Mouse (Mus musculus) cerebellum, adult 2 months (tissue): Measurements from ENCODE around the gene Ncapd2. TPM values are rescaled to one million over a fixed set of nuclear protein-coding genes. Genes with fewer than 3 reads are reported as not detected.

Experiments
- DNase-seq, 2 experiments: peaks; one replicate each; pipeline ENCODE4 v3.0.0; 2021
- H3K27ac ChIP-seq: fragments of 200-500 bp; 2 replicates; pipeline ENCODE4 v1.5.1; 2012; ENCODE audit warnings: low read length, control low read depth, inconsistent platforms; ENCODE audit not compliant: insufficient read depth
- H3K27me3 ChIP-seq: fragments of 200-500 bp; 2 replicates; pipeline ENCODE4 v1.6.1; 2012; ENCODE audit warnings: inconsistent platforms, mild to moderate bottlenecking, low read length, moderate library complexity; ENCODE audit not compliant: control insufficient read depth, insufficient read depth
- H3K4me1 ChIP-seq: fragments of 200-500 bp; 2 replicates; pipeline ENCODE4 v1.6.1; 2011; ENCODE audit warnings: low read length; ENCODE audit not compliant: control insufficient read depth, insufficient read depth
- H3K4me3 ChIP-seq: fragments of 200-500 bp; replicated peaks from 2 replicates; pipeline ENCODE3; 2011; ENCODE audit warnings: mild to moderate bottlenecking, low read depth, low read length, control low read depth; ENCODE audit not compliant: insufficient read depth
- CTCF ChIP-seq: fragments of 200-500 bp; IDR thresholded peaks from 2 replicates; pipeline ENCODE4 v1.5.1; 2011; ENCODE audit warnings: low read depth, mild to moderate bottlenecking, control low read depth, low read length, moderate library complexity, borderline replicate concordance; ENCODE audit not compliant: insufficient read depth
- POLR2A ChIP-seq: fragments of 200-500 bp; IDR thresholded peaks from 2 replicates; pipeline ENCODE4 v1.6.1; 2011; ENCODE audit warnings: low read length, control low read depth, borderline replicate concordance; ENCODE audit not compliant: insufficient read depth
- WGBS: fragments of 180-500 bp; shearing (Covaris S2); methylation state at CpG from one replicate; pipeline ENCODE4 v1.1.7; 2018; 5-methylcytosine and 5-hydroxymethylcytosine counted together
- polyA plus RNA-seq: library from polyadenylated mRNA; depleted of rRNA; stranded (reverse); fragments of >200 nt; gene quantifications from 2 replicates; pipeline ENCODE4 v1.2.3, GENCODE M21; 2012; rRNA removed

Ncapd2 gene
- 80.8 and 85.4 TPM in 2 replicates for polyA plus RNA-seq

DNA sequence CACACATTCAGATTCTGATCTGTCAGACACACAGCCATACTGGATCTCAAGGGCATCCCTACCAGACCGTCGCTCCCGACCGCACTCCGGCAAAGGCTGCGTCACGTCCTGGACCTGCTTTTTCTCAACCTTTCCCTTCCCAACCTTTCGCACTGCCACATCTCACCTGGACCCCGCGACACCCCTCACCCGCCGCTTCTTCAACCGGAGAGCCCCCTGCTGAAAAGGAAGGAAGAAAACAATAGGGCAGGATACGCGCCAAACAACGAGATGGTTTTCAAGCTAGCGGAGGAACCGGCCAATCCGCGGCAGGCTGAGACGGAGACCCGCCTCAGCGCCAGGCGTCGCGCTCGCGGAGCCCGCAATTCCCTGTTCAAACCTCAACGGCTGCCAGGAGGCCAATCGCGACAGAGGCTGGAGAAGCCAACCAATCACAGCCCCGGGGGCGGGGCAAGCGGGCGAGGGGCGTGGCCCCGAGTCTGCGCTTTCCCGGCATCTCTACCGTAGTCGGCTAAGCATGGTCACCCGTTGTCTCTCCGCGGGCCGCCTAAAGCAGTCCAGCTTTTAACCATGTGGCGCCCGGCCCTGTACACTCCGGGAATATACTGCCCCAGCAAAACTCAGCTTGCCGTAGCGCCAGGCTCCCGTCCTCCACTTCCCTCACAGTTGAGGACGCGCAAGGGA is at the start of gene Ncapd2, which contains the start of gene Mrpl51:
TSS of gene Ncapd2 (minus strand) at position 370 of the 684 bp plus-strand sequence.
TSS of gene Mrpl51 (plus strand) at position 470 of the 684 bp plus-strand sequence.
- peaks cover 3% of the 10 kb centered on the region; the same call in 1 of the 2 replicates for H3K4me1 ChIP-seq
- no peaks in the 10 kb centered on the region for H3K27me3 ChIP-seq
- DNase-seq, result peak; percentile 97 to 98
- peak within 1 kb of the TSS; percentile 92 for H3K27ac ChIP-seq
- H3K4me3 ChIP-seq, result peak within 1 kb of the TSS; percentile 93
- WGBS, result under 1% methylated on average over 54 of the region's 54 CpGs
- TF ChIP-seq POLR2A (peak; percentile 43; the same call in 1 of the 2 replicates), CTCF (no peak)

DNA sequence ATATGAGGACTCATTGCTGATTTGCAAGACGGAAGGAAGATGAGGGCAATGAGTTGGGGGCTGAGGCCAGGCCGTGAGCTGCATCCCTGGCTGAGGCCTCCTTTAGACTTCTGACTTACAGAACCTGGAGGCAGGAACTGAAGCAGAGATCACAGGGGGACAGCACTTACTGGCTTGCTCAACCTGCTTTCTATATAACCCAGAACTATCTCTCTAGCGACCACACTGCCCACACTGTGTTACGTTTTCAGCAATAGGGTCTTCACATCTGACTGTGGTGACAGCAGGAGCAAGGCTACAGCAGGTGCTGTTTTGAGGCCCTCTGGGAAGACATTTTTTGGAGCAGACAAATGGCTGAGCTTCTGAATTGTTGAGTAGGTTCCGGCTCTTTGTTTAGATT is 49.1 kb upstream of the Ncapd2 start:
- no peak for DNase-seq
- Histone ChIP-seq H3K27me3 (no peaks in the 10 kb centered on the region), H3K4me1 (peaks cover 3% of the 10 kb centered on the region; the same call in 1 of the 2 replicates), H3K27ac (no peak overlapping the region), H3K4me3 (no peak overlapping the region)
- TF ChIP-seq POLR2A (no peak), CTCF (no peak)
- 85% methylated on average over 5 of the region's 5 CpGs for WGBS

DNA sequence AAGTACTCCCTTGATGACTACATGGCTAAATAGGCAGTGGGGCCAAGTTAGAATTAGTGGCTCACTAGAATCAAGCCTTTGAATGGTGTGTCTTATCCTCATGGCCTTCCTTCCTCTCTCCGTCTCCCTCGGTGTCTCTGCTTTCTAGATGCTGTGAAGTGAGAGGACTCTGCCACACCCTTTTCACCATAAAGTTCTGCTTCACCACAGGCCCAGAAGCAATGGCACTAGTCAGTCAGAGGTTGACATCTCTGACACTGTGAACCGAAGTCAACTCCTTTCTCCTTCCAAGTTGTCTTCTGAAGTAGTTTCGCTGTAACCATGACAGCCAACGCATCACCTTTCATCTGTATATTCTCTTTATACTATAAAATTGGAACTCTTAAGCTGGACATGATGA is 48.0 kb upstream of the Ncapd2 start:
- TF ChIP-seq POLR2A (no peak), CTCF (no peak)
- DNase-seq, result no peak
- Histone ChIP-seq H3K27ac (no peak overlapping the region), H3K4me3 (no peak overlapping the region), H3K4me1 (no peaks in the 10 kb centered on the region), H3K27me3 (no peaks in the 10 kb centered on the region)
- WGBS, result 93% methylated on average over 5 of the region's 5 CpGs

- Histone ChIP-seq H3K27ac (no peak overlapping the region), H3K4me1 (no peaks in the 10 kb centered on the region), H3K4me3 (no peak overlapping the region), H3K27me3 (no peaks in the 10 kb centered on the region)
- DNase-seq, result no peak
- WGBS, result 72% methylated on average over 6 of the region's 6 CpGs
- no peak for TF ChIP-seq CTCF
- TF ChIP-seq POLR2A, result no peak
Measured at GRCm38 (mm10) chr6:125238396-125238795, 46.9 kb upstream of the Ncapd2 start.

DNA sequence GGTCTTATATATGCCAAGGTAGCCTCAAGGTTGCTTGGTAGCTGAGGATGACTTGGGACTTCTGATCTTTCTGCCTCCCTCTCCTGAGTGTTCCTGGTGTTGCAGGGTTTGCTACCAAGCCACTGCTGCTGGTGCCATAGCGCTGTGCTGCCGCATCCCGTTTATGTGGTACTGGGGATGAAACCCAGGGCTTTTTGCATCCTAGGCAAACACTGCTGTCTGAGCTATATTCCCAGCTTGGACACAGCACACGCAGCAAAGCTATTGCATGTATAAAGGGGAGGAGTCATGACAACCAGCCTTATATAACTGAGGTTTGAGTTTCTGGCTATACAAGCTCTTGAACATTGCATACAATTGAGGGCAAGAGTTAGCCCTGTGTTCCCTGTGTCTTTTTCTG is 45.9 kb upstream of the Ncapd2 start:
- H3K4me3 ChIP-seq, result no peak overlapping the region
- TF ChIP-seq CTCF (no peak), POLR2A (no peak)
- no peak overlapping the region for H3K27ac ChIP-seq
- H3K4me1 ChIP-seq, result 0 out of 2 replicates have a peak, but pooled peaks cover under 1% of the 10 kb centered on the region
- no peaks in the 10 kb centered on the region for H3K27me3 ChIP-seq
- WGBS, result 81% methylated on average over 4 of the region's 4 CpGs
- DNase-seq, result no peak

GRCm38 (mm10) chr6:125236782-125237181 is 45.3 kb upstream of the Ncapd2 start, which contains the start of gene Cd27:
Cd27 (minus strand) TSS chr6:125237010.
- TF ChIP-seq POLR2A, result no peak
- TF ChIP-seq CTCF, result no peak
- no peak for DNase-seq
- Histone ChIP-seq H3K4me1 (peaks cover 5% of the 10 kb centered on the region; the same call in 1 of the 2 replicates), H3K27me3 (no peaks in the 10 kb centered on the region), H3K4me3 (no peak within 1 kb of the TSS), H3K27ac (no peak within 1 kb of the TSS)
- WGBS, result 25% methylated on average over 6 of the region's 6 CpGs

- no peak for TF ChIP-seq CTCF
- WGBS, result 56% methylated on average over 6 of the region's 6 CpGs
- DNase-seq, result no peak
- Histone ChIP-seq H3K4me1 (peaks cover 5% of the 10 kb centered on the region; the same call in 1 of the 2 replicates), H3K4me3 (no peak overlapping the region), H3K27ac (no peak overlapping the region), H3K27me3 (no peaks in the 10 kb centered on the region)
Measured at GRCm38 (mm10) chr6:125236341-125236740, 44.8 kb upstream of the Ncapd2 start.

DNA sequence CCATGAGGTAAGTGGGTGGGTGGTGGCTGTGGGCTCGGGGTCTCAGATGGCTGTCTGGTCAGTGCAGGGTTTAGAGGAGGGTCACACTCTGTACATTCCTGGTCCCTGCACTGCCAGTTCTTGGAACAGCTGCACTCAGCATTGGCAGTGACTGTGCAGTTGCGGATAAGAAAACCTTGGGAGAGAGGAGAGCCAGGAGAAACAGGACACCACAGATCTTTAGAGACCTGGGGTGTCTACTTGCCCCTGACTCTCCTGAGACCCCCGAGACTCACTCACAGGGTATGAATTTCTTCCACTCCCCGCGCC is 43.0 kb upstream of the Ncapd2 start:
- no peak for DNase-seq
- H3K4me1 ChIP-seq, result peaks cover 9% of the 10 kb centered on the region; the same call in 1 of the 2 replicates
- TF ChIP-seq POLR2A (no peak), CTCF (no peak)
- 73% methylated on average over 5 of the region's 5 CpGs for WGBS
- H3K27me3 ChIP-seq, result no peaks in the 10 kb centered on the region
- H3K4me3 ChIP-seq, result no peak overlapping the region
- no peak overlapping the region for H3K27ac ChIP-seq
